Mouse (Mus musculus) CD4-positive naive resting alpha-beta T cell, adult 76 days (primary cell): Measurements from ENCODE around the gene Slc24a3. TPM values are rescaled to one million over a fixed set of nuclear protein-coding genes. Genes with fewer than 3 reads are reported as not detected.

Experiments
- total RNA-seq: library from RNA; stranded (reverse); gene quantifications from one replicate; pipeline ENCODE4 v1.2.4, GENCODE M21; 2023

The Slc24a3 gene
- total RNA-seq = not detected

GRCm38 (mm10) chr2:145167664-145168360 lies at the start of gene Slc24a3:
TSS of gene Slc24a3 (plus strand) at chr2:145167754.

GRCm38 (mm10) chr2:145675142-145675755 lies 507.7 kb downstream of the Slc24a3 start, which contains the start of gene Rin2:
TSS of gene Rin2 (plus strand) at chr2:145675215.

